Mouse (Mus musculus): ENCODE measurements at regions not wholly inside any gene's neighbourhood (a gene's known extent, or its start where the extent isn't known, plus 50 kb on each side); places are given as distances from the start of the nearest gene placed in this dataset.

DNA sequence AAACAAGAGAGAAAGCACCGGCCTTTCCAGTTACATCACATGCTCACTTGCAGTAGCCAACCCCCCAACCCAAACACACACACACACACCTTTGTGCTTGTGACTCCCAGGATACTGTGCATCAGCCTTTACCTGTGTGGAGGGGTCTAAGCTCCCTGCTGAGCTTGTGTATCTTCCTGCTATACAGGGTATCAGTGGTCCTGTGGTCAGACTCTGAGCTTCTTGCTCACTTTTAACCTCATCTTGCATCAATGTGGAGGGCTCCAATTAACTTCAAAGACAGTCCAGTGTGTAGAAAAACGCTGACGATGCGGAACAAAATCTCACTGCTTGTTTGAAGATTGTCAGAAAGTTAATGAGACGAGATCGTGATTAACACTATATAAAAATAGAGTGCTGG lies 71.4 kb upstream of the Gypa start:
- no peak for DNase-seq (ENCODE audit: low spot score in 2 of 2)

DNA sequence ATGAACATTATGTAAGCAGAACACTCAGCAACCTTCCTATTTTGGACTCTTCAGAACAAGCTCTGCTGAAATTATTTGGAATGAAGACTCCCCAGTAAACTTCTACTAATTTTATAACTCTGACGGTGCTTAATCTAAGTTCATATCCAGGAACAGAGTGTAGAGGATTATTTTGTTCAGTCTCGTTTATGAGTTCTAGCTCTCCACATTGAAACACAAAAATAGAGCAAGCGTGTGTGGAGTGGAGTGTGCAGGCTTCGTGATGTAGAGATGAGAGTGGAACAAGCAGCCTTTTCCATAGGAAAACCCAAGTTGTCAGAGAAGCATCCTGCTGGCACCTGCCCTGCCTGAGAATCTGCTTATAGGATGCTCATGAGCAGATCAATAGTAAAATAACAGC lies 77.5 kb upstream of the Gypa start:
- no peak for DNase-seq (ENCODE audit: low spot score in 2 of 2)

DNA sequence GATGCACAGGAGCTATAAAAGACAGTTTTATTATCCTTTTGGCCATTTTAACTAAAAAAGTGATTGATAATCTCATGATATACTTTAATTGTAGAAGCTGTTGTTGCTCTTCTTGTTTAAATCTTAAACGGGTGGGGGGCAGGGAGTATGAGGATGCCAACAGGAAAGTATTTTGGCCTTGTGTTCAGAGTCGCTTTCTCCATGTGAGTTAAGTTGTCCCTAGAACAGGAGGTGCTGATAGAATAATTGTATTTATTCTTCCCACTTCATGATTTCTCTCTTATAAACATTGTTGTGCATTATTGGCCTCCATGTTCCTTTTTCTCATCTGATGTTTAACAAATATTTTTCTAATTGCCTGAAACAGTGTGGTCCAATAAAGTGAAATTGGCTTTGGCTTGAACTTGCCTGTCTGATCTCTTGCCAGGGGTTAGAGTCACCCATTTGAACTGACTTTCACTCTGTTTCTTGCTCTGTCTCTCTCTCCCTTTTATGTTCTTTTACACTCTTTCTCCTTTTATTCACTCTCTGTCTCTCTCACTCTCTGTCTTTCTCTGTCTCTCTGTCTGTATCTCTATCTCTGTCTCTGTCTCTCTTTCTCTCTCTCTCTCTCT lies 93.9 kb upstream of the Gypa start:
- no peak for DNase-seq (ENCODE audit: low spot score in 2 of 2)

DNA sequence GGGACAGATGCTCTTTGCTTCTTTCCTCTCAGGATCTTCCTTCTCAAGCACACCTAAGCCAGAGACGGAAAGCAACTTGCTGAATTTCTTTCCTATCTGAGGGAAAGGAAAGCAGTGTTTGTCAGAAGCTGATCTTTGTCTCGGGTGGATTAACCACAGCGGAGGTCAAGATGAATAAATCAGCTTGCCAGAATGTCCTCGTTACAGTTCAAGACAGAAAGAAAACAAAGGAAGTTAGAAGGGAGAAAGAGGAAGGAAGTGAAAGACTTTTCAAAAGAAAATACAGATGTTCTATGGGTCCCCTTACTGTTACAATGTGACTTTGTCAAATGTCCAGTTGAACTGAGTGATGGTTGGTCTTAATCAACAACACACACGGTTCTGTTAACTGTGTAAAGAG lies 98.6 kb upstream of the Gypa start:
- no peak for DNase-seq (ENCODE audit: low spot score in 2 of 2)

DNA sequence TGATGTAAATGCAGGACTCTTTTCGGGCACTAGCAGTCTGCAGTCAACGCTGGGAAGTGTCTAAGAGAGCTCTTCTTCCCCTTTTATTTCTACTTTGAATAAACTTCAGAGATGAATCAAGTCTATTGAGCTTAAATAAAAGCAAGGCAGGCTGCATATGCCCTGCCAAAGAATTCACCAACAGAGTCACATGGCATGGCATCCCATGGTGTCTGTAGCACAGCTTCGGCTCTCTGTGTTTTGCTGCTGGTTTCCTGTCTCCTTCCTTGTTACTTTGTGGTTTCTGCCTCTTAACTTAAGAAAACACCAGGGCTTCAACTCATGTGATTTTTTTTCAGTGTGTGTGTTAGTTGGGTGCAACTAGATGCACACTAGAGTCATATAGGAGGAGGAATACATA lies 100.5 kb upstream of the Gypa start:
- DNase-seq (ENCODE audit: low spot score in 2 of 2): no peak

DNA sequence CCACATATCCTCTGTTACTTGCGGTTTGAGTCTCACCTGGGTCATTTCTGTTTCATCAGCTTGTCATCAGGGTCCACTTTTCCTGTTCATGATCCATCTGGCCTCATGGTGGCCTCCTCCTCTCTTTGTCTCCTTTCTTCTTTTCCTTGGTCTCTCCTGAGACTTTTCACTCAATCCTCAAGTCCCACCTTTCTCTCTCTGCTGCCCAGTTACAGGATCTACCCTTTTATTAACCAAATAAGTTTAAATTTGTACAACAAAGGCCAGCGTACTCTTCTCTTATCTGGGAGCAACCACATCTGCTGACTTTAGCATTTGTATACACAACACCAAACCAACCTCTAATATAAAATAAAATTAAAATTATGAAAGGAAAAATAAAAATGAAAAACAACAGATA lies 124.4 kb upstream of the Gypa start:
- no peak for DNase-seq (ENCODE audit: low spot score in 2 of 2)

DNA sequence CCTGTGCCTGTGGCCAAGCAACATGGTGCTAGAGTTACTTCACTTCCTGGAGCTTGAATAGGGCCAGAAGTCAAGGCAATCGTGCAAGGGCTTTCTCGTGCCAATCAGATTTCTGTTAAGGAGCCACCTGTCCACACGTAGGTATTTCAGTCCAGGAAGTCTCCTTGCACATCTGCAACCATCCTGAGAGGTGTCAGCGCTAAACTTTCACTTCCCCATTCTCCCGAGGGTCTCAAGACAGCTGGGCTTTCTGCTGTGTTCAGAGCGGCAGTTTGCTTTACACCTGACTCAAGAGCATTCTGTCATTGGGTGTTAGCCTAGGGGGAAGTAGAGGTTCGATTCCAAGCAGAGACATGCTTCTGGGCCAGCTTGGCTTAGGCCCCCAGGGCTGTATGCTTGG lies 129.5 kb upstream of the Gypa start:
- DNase-seq (ENCODE audit: low spot score in 2 of 2): no peak

DNA sequence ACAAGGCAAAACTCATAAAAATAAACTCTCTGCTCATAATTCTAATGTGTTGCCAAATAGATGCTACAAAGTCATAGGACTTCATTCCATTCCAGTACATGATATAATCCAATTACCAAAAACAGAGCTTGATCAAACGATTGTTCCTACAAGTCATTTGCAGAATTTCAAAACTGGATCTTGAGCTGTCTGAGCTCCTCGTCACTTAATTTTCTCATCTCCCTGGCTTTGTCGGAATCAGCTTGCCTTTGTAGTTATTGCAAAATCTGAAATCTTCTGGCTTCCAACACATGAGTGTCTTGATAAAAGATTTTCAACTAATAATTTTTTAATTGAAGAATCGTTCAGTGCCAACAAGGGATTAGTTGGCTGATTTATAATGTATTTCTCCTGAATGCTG lies 150.3 kb upstream of the Gypa start:
- DNase-seq (ENCODE audit: low spot score in 2 of 2): no peak

DNA sequence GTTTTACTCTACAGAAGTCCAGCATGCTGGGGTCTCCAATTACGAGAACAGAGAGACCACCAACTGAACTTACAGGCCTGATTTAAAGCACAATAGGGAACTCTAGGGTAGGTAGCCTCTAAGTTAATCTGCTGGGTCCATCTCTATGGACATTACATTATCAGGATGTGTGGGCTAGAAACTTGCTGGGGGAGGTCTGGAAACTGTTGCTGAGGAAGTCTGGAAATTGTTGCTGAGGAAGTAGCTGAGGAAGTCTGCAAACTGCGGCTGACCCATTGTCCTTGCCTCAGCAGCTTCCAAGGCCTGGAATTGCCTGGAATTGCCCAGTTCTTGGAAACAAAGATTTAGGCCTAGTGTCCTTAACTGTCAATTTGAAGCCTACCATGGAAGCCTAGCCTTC lies 155.7 kb upstream of the Gypa start:
- no peak for DNase-seq (ENCODE audit: low spot score in 2 of 2)

DNA sequence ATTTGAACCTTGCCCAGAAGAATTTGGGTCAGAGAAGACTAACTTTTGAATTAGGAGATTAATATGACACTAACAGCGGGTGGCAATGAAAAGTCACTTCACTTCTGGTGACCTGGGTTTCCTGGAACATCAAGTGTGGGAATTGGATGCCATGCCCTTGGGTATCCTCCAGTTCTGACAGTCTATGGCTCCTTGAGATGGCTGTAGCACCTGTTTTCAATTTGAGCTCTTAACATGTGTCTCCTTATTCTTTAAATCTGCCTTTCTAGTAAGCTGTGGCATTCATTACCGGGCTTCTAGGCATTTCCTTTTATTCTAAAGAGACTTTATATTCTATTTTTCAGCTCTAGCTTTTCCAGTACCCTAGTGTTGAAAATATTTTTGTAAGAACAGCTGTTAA lies 164.9 kb upstream of the Gypa start:
- DNase-seq (ENCODE audit: low spot score in 2 of 2): no peak

DNA sequence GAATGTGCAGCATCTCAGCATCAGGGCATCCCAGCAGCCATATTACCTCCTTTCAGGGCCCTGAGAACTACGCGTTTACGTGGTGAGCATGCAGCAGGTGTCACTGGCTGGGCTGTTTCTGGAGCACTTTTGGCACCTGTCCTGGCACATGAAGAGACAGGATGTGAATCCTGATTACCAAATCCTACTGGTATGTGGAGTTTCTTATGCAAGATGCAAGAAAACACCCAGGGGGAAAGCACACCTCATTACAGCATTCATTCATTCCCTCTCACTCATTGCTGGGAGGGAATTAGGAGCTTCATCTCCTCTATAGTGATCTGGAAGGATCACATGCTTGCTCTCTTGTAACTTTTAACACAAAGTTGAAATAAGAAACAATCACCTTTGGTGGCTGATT lies 167.7 kb upstream of the Gypa start:
- no peak for DNase-seq (ENCODE audit: low spot score in 2 of 2)

DNA sequence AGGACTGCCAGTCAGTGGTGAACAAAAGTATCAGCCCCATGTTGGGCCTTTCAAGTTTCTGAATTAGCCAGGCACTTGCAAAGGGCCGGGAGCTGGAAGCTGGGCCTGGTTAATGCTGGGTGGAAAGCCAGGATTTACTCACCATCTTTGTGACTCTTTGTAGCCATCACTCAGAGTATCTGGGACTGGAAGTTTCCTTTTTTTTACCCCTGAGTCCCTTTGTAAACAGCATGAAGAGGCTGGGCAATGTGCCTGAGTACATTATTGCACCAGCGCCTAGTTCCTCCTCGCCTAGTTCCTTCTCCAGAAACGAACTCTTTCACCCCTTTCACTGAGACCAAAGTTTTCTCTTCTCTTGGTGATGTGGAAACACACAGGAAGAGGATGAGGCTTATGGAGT lies 168.4 kb upstream of the Gypa start:
- DNase-seq (ENCODE audit: low spot score in 2 of 2): no peak

DNA sequence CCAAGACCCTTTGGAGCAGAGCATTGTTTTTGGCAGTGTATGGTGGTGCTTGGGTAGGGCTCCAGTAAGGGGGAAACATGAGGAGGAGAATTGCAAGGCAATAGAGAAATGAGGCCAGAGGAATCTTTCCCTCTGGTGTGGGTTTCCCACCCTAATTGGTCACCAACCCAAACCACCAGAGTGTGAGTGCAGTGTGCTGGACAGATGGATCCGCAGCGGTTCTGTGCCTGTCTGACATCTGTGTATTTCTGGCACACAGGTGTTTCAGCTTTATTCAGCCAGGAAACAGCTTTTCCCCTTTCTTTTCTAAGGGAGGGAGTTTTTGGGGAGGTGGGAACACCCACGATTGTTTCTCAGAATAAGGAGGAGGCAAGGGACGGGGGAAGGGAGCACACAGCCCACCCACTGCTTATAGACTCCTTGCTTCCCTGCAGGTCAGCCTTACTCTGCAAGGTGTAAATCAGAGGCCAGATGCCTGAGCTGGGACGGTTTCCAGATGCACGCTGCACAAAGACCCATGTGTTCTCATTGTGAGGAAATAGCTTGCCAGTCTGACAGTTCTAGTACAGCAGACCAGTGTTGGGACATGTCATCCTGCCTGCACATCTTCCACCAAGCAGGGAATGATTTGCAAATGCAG lies 175.2 kb upstream of the Gypa start:
- DNase-seq (ENCODE audit: low spot score in 2 of 2): no peak

DNA sequence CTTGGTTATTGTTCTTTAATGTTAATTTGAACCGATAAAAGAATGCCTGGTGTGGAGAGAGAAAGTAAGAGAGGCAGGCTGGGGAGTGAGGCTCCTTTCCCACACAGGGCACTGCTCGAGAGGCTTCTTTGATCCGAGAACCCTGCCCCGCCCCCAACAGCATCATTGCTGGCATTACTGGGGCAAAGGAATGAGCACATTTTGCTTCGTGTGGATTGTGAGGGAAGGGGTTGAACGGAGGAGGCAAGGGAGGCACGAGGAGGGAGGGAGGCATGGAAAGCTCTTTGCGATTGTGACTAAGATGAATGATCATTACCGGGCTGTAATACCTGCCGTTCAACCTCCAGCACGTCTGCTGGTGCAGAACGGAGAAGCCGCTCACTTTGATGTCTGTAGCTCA lies 178.2 kb upstream of the Gypa start:
- peak in 1 of 2 experiments; percentile 42 for DNase-seq (ENCODE audit: low spot score in 2 of 2)

DNA sequence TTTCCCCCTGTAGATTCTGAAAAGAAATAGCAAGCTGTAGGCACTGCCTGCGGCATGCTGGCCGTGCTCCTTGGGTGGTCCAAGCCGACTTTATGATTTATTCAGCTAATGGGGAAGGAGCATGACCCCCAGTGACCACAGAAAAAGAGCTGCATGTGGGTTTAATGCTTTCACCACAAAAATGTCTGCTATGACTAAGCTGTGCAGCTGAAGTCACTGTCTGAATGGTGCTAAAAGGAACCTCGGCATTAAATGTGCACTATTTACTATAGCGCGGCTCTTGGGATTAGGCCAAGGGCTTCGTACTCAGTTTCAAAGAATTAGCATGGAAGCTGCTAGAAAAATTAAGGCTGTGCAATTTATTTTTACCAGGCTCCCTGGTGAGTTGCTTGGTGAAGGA lies 178.8 kb upstream of the Gypa start:
- peak in 1 of 2 experiments; percentile 15 for DNase-seq (ENCODE audit: low spot score in 2 of 2)

DNA sequence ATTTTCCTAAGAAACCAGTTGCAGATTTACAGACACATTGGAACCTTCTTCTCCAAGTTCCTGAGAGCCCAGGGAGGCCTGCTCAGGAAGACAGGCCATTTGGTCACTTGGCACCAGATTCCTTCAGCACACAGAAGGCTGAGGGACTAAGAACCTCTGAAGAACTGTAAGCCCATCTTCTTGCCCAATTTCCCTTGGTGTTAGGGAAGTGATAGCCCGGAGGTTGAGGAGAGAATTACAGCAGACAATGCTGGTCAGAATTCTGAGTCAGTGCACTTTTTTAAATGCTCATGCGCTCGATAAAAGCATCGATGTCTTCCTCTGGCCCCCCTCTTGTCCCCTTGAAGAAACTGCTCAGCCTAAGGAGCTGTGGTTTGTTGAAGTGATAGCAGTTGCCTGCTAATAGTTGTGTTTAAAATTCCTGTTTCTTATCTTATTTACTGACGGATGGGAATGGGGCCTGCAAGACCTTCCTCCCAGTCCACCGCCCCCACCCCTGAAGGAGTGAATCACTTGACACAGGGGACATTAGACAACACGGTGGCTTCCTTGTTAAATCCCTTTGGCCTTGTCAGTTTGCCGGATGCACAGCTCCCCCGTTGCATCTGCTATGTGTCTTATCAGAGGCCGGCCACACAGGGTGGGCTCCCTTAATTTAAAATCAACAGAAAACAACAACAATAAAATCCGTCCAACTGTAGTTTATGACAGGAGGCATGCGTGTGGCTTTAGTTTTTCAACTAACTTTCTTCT lies 179.5 kb upstream of the Gypa start:
- DNase-seq (ENCODE audit: low spot score in 2 of 2): no peak

DNA sequence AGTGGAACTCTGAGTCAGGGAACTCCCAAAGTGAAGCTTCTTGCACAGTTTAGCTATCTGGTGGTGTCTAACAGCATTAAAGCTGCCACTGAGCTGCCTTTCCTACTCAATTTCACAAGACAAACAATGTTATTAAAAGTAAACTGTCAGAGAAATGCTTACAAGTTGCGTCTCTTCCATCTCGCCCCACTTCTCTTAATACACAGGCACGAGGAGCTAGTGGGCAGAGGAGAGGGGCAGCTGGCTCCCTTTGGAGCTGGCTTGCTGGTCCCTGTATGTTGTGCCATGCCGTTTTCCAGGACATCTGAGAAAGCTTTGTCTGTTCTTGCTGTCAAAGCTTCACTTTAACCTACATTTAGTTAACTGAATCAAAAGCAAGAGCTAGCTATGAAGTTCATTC lies 185.8 kb upstream of the Gypa start:
- no peak for DNase-seq (ENCODE audit: low spot score in 2 of 2)

DNA sequence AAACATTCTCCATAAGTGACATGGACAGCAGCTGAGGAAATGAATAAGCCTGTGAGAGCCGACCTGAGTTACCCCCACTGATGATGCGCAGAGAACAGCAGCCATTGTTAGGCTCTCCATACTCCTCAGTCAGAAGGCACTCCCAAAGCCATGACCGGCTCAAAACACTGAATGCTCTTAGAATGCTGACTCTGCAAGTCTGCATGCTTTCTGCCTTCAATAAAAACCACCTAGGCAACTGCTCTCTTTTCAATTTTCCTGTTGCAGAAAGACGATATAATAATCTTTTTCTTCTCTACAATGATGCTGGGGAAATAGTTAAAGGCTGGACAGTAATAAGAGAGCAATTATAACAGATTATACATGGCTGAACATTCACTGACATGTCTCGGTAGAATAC lies 195.0 kb upstream of the Gypa start:
- no peak for DNase-seq (ENCODE audit: low spot score in 2 of 2)

DNA sequence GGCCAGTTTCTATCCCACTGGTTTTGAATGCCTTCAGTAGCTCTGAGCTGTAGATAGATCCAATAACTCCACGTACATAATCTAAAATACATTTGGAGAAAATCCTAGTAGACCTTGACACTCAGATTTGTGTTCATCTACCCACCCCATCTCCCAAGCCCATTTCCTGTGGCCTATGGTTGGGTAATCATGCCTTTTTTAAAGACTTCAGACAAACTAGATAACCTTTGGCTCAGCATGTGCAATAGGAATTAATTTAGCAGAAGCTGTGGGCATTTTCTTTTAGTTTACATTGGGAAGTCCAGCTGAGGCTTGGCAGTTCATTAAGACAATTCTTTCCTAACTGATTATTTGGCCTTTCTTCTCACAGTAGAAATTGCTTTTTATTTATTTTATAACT lies 203.3 kb upstream of the Gypa start:
- no peak for DNase-seq (ENCODE audit: low spot score in 2 of 2)

DNA sequence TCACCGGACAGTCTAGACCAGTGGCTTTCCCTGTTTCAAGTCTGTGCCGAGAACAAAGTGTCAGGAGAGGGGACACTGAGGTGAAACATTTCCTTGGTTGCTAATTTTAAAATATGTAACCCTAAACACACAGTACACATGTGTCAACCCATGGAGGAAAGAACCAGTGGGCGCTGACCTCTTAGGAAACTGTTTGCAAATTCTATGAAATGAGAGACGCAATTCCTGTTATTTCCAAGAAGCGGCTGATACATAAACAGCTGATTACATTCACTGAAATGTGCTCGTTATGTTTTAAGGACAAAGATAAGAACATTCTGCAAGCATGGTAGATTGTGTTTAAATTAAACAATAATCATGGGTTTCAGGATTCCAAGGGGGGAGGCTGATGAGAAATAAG lies 204.3 kb upstream of the Gypa start:
- no peak for DNase-seq (ENCODE audit: low spot score in 2 of 2)

DNA sequence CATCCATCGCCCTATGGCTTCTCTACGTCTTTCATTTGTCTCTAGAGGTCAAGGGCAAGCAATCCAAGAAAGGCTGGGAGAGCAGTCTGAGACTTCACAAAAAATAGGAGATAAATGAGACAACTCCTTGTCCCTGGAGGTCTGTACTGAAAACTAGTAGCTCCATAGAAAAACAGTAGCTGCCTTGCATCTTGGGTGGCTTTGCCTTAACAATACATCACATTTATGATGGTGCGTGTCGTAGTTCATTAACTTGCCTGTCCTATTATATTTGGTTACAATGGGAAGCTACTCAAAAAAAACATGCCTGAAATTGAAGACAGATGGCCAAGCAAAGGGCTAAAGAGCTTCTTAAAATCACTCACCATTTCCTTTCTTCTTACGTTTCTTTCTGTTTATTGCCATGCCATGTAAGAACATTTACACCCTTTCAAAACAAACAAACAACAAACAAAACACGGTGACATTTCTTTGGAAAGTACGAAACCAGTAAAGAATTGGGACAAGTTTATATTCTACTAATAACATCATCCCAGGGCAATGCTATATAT lies 211.2 kb upstream of the Hhip start:
- DNase-seq (ENCODE audit: low spot score in 2 of 2): no peak

DNA sequence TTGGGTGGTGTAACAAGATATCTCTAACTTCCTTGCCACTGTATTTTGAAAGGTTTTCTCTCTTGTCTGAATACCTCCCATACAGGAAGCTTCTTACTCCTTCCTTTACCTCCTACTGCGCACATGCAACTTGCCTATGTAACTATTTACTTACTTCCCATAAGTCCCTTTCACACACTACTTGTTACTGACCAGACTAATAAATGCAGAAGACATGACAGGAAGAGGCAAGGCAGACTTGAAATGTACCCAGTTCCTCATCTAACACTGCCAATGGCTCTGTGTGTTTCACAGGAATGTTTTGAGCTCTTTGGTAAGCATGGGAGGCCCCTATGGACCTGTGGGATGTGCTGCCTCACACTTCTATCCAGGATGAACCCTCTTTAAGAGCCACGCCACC lies 207.1 kb upstream of the Hhip start:
- DNase-seq (ENCODE audit: low spot score in 2 of 2): no peak

DNA sequence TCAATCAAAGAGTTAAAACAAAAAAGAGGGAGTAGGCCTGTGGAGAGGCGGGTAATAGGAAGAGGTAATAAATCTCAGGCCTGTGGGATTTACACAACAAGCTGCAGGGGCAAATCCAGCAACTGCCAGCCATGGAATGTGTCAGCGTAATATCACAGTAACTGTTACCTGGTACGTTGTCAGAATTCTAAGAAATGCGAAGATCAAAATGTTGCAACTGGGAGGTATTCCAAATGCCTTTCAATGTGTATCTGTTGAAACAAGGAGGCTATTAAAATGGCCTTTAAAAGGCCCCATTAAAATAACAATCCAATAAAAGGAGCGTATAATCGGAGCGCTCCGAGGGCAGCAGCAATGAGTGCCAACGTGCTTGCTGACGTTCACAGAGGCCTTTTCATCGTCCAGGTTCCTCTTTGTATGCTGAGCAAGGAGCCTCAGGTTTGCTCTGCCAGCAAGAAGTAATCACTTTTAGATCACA lies 205.7 kb upstream of the Hhip start:
- no peak for DNase-seq (ENCODE audit: low spot score in 2 of 2)

All from frontal cortex, postnatal 14 days (tissue).